Mouse (Mus musculus): ENCODE results near the gene AU021092.
"Not testable (repeated sequence)": the region's sequence is repeated elsewhere in the genome, so short reads cannot be mapped to it uniquely, and the experiment has no call there.

The AU021092 gene

DNA sequence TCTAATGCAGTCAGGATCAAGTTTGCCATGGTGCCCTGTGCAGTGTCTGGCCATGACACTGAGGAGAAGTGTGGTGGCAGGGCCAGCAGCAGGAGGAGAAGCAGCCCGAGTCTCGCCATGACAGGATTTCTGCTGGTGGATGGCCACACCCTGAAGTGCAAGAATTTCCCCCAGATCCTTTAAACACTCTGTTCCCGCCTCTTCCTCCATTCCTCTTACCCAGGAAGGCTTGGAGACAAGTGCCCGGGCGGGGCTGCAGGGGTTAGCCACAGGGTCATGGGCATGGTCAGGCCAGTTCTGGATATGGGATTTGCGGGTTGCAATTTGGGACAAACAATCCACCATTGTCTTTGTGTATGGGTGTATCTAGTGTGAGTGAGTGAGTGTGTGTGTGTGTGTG, at the start of gene AU021092:
AU021092 (minus strand) TSS at position 160 of the 400 bp plus-strand sequence.
- no peak for DNase-seq (ENCODE audit: low read depth, low spot score)

GRCm38 (mm10) chr16:5271411-5272035, 49.4 kb upstream of the AU021092 start:
- DNase-seq (ENCODE audit: low read depth, low spot score), result no peak

GRCm38 (mm10) chr16:5263926-5264325, 41.8 kb upstream of the AU021092 start:
- DNase-seq (ENCODE audit: low read depth, low spot score), result no peak

GRCm38 (mm10) chr16:5263156-5263555, 41.1 kb upstream of the AU021092 start:
- DNase-seq (ENCODE audit: low read depth, low spot score), result no peak

GRCm38 (mm10) chr16:5255779-5256496, 33.8 kb upstream of the AU021092 start, which contains the start of gene Eef2kmt:
Eef2kmt (minus strand) TSS chr16:5255983.
- peak; percentile 90 for DNase-seq (ENCODE audit: low read depth, low spot score)

GRCm38 (mm10) chr16:5255081-5255740, 33.1 kb upstream of the AU021092 start:
- DNase-seq (ENCODE audit: low read depth, low spot score), result no peak

DNA sequence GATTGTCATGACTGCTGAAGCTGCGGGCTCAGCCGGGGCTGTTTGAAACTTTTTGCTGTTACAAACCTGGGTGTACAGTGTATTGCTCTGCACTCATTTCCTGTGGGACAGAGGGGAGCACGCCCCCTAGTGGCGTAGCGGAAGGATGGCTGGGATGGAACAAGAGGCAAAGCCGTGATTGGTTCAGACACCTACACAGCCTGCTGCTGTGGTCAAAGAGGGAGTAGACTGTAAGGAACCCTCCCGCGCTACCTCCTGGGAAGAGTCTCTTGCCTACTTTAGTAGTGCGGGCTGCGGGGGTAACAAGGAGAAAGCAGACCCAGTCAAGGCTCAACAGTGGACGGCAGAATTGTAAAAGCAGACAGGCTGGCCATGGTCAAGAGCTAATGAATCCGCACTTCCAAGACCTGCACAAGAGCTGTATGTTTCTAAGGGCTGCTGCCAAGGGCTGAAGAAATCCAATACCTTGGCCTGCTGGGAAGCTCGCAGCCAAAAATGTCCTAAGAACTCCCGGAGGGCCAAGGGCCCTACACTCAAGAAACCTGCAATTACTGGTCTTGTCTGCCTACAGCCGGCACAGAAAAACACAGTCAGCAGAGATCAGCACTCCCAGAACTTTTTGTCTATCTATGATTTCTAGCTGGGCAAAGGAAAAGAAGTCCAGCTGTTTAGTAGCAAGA, 32.4 kb upstream of the AU021092 start:
- peak; percentile 65 for DNase-seq (ENCODE audit: low read depth, low spot score)

DNA sequence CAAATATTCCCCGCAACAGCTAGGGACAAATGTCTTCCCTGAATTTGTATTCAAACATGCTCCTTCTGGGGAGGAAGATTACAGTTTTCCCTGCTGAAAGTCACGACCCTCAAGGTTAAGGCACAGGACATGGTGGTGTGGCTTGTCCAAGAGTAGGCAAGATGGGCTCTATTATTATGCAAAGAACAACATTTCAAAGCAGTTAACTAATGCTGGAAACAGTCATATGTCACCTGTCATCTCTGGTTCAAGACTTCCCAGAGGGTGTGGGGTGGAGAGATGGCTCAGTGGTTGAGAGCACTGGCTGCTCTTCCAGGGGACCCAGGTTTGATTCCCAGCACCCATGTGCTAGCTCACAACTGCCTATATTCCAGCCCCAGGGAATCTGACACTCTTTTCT, 30.2 kb upstream of the AU021092 start:
- no peak for DNase-seq (ENCODE audit: low read depth, low spot score)

- no peak for DNase-seq (ENCODE audit: low read depth, low spot score)
Observed at GRCm38 (mm10) chr16:5250891-5251290, 28.8 kb upstream of the AU021092 start.

DNA sequence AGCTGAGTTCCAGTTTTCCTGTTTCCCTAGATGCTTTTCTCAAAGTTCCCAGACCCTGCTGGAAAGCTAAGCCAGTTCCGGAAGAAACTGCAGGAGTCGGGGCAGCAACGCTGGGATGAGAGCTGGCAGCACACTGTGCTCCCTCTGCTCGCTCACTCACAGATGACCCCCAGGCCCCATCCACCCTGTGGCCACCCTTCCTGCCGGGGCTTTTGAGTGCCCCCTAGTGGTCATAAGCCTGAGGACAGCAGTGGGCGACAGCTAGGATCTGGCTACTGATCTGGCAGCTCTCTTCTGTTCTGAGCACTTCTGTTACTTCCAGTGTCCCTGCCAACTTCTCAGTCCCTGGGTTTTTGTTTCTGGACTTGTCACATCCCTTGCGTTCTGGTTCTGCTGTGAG, 22.3 kb upstream of the AU021092 start:
- DNase-seq (ENCODE audit: low read depth, low spot score), result no peak

DNA sequence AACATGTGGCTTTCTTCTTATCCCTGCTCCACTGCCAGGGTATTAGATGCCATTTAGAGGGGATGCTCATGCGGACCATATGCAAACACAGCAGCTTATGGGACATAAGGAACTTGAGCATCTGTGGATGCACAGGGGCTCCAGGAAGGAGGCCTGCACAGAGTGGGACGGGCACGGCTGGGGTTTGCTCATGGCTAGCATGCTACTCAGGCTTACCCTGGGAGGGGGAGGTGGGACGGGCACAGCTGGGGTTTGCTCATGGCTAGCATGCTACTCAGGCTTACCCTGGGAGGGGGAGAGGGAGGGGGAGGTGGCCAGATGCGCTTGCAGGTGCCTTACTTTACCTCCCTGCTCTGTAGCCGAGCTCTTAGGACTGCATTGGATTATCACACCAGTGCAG, 20.8 kb upstream of the AU021092 start:
- no peak for DNase-seq (ENCODE audit: low read depth, low spot score)

DNA sequence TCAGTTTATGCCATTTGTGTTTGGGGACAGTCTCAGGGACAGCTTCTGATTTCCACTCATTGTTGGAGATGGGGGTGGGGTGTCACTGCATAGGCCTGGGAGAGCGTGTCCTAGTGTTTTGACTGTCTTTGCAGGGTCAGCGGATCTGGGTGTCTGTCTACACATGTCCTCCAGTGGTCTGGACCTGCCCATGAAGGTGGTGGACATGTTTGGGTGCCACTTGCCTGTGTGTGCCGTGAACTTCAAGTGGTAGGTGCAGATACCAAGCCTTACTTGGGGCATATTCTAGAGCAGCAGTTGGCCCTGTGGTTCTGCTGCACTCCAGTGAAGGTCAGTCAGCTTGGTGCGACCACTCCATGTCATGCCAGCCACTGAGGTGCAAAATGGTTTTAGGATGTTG, 20.3 kb upstream of the AU021092 start:
- DNase-seq (ENCODE audit: low read depth, low spot score), result no peak

DNA sequence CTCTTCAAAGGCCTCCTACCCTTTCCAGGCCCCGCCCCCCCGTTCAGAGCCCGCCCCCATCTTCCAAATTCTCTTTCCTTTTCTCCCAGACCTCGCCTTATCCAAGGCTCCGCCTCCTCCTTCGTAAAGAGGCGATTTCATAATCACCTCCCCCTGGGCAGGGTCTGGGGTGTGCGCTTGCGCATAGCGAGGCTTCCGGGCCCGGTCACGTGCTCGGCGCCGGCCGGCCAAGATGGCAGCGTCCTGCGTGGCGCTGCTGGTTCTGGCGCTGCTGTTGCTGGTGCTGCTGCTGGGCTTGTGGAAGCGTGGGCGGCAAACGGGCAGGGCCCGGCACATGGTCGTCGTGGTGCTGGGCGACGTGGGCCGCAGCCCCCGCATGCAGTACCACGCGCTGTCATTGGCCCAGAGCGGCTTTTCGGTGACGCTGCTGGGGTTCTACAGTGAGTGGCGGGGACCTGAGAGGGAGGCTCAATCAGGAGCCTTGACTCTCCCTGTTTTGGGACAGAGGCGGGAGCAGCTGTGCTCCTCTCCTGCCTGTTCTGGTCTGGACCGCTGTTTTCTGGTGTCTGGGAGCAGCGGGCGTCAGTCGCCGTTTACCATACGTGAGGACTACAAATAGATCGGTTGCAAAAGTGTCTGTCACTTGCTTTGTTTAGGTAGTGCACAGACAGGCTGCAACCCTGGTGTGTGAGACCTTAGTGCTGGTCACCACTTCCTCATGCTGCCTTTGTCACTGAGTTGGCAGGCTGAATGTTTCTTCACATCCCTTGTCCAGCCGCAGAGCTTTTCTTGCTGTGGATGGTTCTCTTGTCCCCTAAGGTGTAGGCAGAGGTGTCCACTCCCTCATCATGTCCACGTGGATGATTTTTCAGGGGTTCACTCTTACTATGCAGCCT, 11.6 kb upstream of the AU021092 start, which contains the start of gene Alg1:
Alg1 (plus strand) TSS at position 204 of the 896 bp plus-strand sequence.
- DNase-seq (ENCODE audit: low read depth, low spot score), result peak; percentile 84

DNA sequence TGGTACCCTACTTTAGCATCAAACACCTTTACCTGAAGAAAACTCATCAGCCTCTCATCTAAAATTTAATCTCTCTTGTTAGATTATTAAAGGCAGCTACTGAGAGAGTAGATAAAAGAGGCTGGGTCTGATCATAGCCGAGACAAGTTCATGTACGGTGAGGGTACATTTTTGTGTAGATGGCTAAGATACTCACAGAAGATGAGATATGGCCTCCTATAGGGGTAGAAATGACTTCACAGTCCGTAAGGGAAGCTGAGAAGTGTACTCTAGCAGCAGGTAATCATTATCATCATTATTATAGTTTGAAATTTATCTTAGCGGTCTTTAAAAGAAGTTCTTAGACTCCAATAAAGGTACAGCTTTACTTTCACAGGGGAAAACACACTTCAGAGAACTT, 10.9 kb upstream of the AU021092 start:
- DNase-seq (ENCODE audit: low read depth, low spot score), result no peak

GRCm38 (mm10) chr16:5228103-5228502, 6.0 kb upstream of the AU021092 start:
- not testable (repeated sequence) for DNase-seq (ENCODE audit: low read depth, low spot score)

DNA sequence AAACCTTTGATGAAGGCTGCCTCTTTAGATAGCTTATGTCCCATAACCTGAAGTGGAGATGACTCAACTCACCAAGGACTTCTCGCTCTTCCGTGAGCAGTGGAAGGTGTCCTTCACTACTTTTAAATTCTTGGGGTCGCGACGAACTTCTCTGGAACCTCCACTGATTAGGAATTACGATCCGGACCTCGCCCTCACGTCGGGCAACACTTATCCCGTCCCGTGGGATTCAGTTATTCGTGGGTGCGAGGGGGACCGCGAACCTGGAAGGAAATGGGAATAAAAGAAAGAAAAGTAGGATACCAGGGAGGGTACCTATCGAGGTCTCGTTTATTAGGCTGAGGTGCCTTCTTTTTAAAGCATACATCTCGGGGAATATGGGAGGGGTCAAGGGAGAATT, 5.4 kb upstream of the AU021092 start:
- not testable (repeated sequence) for DNase-seq (ENCODE audit: low read depth, low spot score)

GRCm38 (mm10) chr16:5226534-5226933, 4.4 kb upstream of the AU021092 start:
- DNase-seq (ENCODE audit: low read depth, low spot score), result not testable (repeated sequence)

DNA sequence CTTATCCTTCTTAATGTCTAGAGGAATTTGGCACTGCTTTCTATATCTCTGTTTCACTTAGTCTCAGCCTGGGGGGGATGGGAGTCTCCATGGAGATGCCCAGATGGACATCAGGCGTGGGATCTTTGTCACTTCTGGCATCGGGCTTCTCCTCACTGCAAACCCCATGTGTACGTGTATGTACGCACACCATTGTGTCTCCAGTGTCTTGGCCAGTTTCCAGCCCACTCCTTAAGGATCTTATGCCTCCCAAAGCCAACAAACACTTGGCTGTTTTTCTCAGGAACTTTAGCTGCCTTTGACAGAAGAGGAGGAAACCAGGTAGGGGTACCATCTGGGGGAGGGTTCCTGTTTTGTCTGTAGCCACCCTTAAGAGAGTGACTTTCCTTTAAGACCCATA, 696 bp downstream of the AU021092 start:
- no peak for DNase-seq (ENCODE audit: low read depth, low spot score)

DNA sequence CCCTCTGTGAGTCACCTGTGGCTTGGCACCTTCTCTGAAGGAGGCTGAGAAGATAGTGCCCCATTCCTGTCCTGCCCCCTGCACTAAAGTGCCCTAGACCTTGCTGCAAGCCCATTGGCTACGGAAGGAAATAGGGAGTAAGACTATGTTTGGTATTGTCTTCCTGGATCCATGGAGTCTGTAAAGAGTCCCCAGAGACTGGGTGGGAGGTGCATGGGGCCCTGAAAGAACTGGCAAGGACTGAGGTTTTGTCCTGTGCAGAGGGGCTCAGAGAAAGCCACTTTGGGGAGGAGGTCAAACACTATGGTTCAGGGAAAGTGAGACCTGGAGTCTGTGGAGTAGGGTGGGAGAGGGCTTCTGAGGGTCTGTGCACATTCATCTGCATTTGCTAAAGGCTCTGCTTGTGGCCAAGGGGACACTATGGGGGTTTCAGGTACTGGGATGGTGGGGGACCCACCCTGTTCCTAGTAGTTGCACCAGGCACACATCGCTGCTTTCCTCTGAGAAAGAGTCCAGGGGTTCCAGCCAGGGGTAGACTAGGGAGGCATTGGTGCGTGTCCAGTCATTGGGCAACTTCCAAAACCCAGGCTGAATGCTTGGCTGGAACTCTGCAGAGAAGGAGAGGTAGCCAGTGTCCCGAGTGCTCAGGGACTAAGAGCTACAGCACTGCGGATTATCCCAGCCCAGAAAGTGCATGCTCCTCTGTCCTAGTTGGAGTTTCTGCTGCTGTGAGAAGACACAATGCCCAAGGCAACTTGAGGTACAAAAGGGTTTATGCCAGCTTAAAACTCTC, 4.6 kb downstream of the AU021092 start:
- no peak for DNase-seq (ENCODE audit: low read depth, low spot score)

DNA sequence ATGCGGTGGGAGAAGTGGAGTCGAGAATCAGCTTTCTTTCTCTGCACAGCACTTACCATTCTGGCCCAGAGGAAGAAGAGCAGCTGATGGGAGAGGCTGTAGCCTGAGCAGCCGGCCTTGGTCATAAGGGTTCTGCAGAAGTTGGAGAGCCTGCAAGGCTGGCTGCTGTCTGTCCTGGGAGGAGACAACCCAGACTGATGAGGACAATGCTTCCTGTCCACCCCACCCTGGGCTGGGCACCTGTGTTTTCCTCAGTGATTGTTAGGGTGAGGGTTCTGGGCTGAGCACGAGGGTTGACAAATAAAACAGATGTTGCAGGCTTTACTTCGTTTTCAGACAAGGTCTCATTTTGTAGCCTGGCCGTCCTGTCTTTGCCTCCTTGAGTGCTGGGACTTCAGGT, 5.4 kb downstream of the AU021092 start:
- no peak for DNase-seq (ENCODE audit: low read depth, low spot score)
